Mouse (Mus musculus) cerebellum, adult (tissue): ENCODE measurements at regions not wholly inside any gene's neighbourhood (a gene's known extent, or its start where the extent isn't known, plus 50 kb on each side); places are given as distances from the start of the nearest gene placed in this dataset.

Source experiments
- ATAC-seq: cut with Nextera tagmentation; 2 replicates; pipeline ENCODE4 v1.9.2; 2017; ENCODE audit warnings: mild to moderate bottlenecking, moderate library complexity, mixed read lengths; ENCODE audit not compliant: insufficient number of reproducible peaks, low FRiP score, low TSS enrichment

- ATAC-seq = no peak
Observed at GRCm38 (mm10) chr16:70091963-70092362, 221.8 kb upstream of the Gbe1 start.

DNA sequence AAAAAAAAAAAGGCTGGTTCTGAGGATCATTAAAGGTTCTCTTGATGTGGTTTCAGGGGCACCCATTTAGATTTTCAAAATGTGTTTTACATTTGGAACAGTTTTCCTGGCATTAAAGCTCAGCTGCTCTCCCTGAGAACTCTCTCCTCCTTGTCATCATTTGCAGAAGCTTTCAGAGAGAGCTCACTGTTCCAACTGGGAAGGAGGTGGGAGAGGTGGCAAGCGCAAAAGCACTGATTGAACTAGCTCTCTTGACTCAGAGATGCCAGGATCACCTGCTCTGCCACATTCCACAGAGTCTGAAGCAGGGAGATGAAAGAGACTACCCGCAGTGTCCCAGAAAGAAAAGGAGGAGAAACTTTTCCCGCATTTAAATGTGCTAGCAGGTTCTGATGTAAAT, 220.5 kb upstream of the Gbe1 start:
- no peak for ATAC-seq

DNA sequence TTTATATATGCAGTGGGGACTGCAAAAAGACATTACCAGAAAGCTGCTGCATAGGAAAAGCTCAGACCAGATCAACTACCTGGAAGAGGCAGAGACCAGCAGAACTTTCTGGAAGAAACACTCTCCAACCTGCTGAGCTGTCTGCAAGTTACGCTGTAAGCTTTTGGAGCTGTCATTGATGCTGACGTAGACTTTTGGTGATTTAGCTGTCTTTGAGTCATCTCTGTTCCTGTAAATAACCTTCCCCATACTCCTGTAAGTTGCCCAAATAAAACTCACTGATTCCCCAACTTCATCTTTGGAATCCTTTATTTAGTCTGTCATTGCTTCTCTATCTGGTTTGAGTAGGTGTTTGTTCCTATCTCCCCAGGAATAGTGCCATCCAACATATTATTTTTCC, 218.5 kb upstream of the Gbe1 start:
- ATAC-seq = no peak

- no peak for ATAC-seq
Observed at GRCm38 (mm10) chr16:70103791-70104378, 209.9 kb upstream of the Gbe1 start.

DNA sequence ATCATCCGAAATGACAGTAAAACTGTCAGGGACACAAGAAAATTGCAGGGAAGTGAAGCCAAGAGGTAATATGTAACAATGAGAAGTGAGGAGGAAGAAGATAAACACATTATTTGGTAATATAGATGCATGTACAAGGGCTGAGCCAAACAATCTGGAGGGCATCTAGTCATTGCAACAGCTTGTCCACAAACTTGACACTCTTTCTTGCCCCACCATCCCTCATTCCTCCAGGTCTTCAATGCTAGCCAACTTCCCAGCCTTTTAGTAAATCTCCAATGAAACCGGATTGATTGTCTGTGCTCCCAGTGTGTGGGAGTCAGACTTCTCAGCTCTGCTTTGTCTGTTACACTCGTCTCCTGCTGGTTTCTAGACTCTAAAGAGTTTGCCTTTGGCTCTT, 172.3 kb upstream of the Gbe1 start:
- no peak for ATAC-seq

GRCm38 (mm10) chr16:70147673-70148359, 165.9 kb upstream of the Gbe1 start:
- ATAC-seq = no peak

DNA sequence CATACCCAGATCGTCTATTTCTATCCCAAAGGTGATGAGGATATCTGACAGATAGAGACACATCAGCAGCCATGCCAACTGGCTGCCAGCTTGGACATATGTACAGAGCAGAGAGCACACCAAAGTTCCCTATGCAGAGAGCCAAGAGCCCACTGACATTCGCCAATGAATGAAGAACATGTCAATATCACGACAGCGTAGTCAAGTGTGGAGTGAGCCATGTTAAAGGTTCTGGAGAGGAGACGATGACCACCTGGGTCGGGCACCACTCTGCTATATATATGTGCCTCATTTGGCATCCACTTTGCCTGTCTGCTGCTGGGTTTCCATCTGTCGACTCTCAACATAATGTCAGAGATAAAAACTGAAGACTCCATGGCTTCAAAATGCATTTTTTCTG, 159.2 kb upstream of the Gbe1 start:
- peak; percentile 61; the same call in 1 of the 2 replicates for ATAC-seq

GRCm38 (mm10) chr16:70160539-70160938, 153.2 kb upstream of the Gbe1 start:
- ATAC-seq = no peak

GRCm38 (mm10) chr16:70175140-70175539, 138.6 kb upstream of the Gbe1 start:
- no peak for ATAC-seq

GRCm38 (mm10) chr16:70178975-70179374, 134.8 kb upstream of the Gbe1 start:
- no peak for ATAC-seq

GRCm38 (mm10) chr16:70213861-70214597, 99.7 kb upstream of the Gbe1 start:
- no peak for ATAC-seq

DNA sequence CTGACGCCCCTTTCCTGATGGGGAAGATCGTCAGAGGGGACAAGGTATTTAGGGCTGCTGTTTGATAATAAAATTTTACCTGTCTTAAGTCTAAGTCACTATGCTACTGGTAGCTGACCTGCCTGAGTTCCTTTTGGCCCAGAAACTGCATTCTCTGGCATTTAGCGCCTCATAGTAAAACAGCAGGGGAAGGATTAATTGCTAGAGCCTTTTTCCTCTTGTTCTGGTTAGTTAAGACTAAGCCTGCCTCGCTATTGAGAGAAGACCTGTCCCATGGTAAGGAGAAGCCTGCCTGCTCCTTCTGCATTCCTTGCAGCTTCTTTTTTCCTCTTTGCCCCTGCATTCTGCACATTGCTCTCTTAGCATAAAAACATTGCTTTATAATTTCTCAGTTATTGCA, 98.9 kb upstream of the Gbe1 start:
- no peak for ATAC-seq

DNA sequence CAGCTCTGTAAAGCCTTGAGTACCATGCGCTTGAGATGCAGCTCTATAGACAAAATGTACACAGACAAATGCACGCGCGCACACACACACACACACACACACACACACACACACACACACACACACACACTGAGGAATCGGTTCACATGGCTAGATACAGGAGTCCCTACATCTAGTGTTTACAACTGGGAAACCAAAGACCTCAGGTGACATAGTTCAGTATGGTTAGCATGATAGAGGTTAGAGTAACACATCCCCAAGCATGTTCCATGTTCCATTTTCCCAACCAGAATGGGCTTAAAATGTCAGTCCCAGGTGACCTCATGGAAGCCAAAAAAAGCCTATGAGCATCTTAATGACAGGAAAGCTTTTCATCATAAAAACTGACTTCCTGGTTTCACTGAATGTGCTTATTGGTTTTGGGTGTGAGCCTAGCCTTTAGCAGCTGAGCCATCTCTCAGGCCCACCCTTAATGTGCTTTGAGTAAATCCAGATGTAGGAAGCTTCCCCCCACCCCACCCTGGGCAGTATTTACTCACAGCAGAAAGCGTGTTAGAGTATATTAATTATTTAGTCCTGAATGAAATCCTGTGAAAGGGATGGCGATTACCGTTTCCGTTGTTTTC, 86.0 kb upstream of the Gbe1 start:
- no peak for ATAC-seq

DNA sequence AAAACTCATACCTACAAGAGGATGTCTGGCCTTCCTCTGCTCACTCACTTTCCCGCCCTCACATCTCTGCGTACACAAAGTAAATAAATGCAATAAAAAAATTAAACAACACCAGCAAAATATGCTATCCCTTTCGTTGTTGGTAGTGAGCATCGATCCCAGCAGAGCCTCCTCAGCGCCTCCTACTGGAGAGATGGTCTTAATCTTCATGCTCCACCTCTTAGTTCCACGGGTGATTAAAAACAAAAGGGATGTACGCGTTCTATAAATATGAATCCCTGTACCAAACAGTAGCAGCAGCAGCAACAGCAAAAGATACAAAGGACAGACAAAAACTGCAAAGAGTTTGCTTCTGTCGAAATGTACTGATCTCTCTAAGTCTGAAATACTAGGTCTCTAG, 81.0 kb upstream of the Gbe1 start:
- ATAC-seq = no peak

- no peak for ATAC-seq
Observed at GRCm38 (mm10) chr16:70235189-70235588, 78.6 kb upstream of the Gbe1 start.

DNA sequence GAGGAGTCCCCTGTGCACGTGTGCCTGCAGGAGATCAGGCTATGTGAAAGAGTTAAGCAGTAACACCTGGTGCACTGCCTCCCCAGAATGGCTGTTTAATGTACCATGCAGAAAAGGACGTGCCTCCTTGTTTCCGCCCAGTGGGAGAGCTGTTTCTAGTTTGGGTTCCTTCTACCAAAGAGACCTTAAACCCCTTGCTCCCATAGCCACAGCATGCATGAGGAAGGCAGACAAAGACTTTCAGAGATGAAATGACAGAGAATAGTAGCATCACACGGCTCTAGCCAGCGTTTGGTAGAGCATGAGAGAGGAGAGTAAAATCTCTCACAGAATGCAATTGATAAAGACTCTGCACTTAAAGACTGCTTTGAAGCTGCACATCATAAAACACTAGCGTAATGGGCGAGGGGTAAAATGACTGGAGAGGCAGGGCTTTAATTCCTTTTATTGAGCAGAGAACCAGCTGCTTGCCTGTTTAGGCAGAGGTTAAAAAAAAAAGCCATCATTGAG, 74.3 kb upstream of the Gbe1 start:
- no peak for ATAC-seq

GRCm38 (mm10) chr16:70244205-70244756, 69.5 kb upstream of the Gbe1 start:
- ATAC-seq = no peak

- ATAC-seq = no peak
Observed at GRCm38 (mm10) chr16:70244963-70245362, 68.8 kb upstream of the Gbe1 start.

GRCm38 (mm10) chr16:70259364-70259763, 54.4 kb upstream of the Gbe1 start:
- no peak for ATAC-seq

GRCm38 (mm10) chr16:70260151-70260550, 53.6 kb upstream of the Gbe1 start:
- ATAC-seq = no peak
